Mouse (Mus musculus): ENCODE data around the gene Prrc2a. TPM values are rescaled to one million over a fixed set of nuclear protein-coding genes. Genes with fewer than 3 reads are reported as not detected.

The Prrc2a gene
- polyA plus RNA-seq, 1 experiment from 2014 or later: 147 TPM

DNA sequence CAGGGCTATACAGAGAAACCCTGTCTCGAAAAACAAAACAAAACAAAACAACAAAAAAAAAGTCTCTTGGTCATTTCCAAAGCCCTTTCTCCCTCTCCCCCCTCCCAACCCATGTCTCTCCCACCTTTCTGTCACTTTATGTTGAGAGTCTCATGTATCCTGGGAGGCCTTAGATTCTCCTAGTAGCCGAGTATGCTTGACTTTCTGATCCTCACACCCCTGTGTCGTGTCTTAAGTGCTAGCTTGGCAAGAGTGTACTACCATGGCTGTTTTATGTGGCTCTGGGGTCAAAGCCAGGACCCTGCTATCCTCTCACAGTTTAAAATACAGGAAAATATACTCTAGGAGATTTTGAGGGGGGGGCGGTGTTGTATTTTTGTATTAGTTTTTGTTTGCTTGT lies 22.6 kb upstream of the Prrc2a start:
- Histone ChIP-seq H3K4me2 (no peak overlapping the region), H3K9me3 (no peaks in the 10 kb centered on the region), H3K9ac (no peak overlapping the region), H3K4me3 (no peak overlapping the region), H3K27me3 (no peaks in the 10 kb centered on the region), H3K27ac (peak overlapping the region; percentile 14; the same call in 1 of the 2 replicates), H3K36me3 (no peaks in the 10 kb centered on the region), H3K4me1 (peaks cover 9% of the 10 kb centered on the region)
- 65% methylated on average over 4 of the region's 4 CpGs for WGBS
- no peak for ATAC-seq (ENCODE audit: insufficient number of reproducible peaks, low FRiP score, low TSS enrichment, low read depth)

DNA sequence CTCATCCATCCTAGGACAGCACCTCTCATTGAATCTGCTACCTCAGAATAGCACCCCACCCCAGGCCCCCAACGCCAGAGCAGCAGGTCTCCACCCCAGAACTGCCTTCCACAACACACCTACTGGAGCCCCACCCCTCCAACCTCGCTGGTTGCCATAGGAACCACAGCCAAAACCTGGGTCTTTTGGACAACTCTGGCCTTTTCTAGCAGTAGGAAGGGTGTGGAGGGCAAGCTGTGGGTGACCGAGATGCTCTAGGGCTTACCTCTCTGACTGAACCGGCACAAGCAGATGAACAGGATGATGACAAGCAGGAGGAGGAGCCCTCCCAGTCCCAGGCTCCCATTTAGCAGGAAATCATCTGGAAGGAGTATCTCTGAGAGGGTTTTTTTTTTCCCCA lies 22.0 kb upstream of the Prrc2a start:
- peak overlapping the region; percentile 42 for H3K4me3 ChIP-seq
- no peaks in the 10 kb centered on the region for H3K27me3 ChIP-seq
- H3K4me2 ChIP-seq: peak overlapping the region; percentile 53
- no peak overlapping the region for H3K9ac ChIP-seq
- peaks cover 9% of the 10 kb centered on the region for H3K4me1 ChIP-seq
- ATAC-seq (ENCODE audit: insufficient number of reproducible peaks, low FRiP score, low TSS enrichment, low read depth): no peak
- H3K27ac ChIP-seq: peak overlapping the region; percentile 85
- WGBS: under 1% methylated on average over 4 of the region's 4 CpGs
- no peaks in the 10 kb centered on the region for H3K9me3 ChIP-seq
- H3K36me3 ChIP-seq: no peaks in the 10 kb centered on the region

DNA sequence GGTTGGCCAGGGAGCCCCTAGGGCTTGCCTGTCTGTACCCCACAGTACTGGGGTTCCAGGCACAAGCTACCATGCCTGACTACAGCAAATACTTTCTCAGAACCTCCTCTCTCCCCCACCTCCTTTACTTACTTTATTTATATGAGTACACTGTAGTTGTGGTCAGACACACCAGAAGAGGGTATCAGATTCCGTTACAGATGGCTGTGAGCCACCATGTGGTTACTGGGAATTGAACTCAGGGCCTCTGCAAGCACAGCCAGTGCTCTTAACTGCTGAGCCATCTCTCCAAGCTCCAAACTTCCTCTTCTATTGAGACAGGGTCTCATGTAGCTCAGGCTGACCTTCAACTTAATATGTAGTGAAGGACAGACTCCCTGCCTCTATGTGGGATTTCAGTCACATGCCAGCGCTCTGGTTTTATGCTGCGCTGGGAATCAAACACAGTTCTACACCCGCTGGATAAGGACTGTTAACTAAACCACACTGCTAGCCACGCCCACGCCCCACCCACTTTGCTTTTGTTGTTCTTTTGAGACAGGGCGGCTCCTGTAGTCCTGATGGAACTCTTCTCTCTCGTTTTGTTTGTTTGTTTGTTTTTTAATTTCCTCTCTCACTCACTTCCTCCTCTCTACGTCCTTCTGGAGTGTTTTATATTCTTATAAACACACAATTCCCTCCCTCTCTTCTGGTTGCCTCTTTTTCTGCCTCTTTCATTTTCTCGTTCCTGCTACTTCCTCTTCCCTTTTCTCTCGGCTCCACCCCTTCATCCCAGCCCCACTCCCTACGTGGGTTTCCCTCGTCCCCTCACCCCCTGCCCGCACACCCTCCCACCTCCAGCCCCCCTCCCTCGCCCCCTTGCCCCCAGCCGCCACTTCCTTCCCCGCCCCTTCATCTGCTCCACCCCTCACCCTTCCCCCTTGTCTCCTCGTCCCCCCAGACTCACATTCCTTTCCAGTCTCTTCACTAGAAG lies 21.2 kb upstream of the Prrc2a start:
- ATAC-seq (ENCODE audit: insufficient number of reproducible peaks, low FRiP score, low TSS enrichment, low read depth): peak; percentile 53; the same call in 1 of the 2 replicates
- Histone ChIP-seq H3K27me3 (no peaks in the 10 kb centered on the region), H3K4me1 (peaks cover 9% of the 10 kb centered on the region), H3K9me3 (no peaks in the 10 kb centered on the region), H3K4me2 (peak overlapping the region; percentile 53), H3K27ac (peak overlapping the region; percentile 85), H3K9ac (peak overlapping the region; percentile 7; the same call in 1 of the 2 replicates), H3K36me3 (no peaks in the 10 kb centered on the region), H3K4me3 (peak overlapping the region; percentile 42)
- 2% methylated on average over 16 of the region's 18 CpGs for WGBS

- Histone ChIP-seq H3K9ac (no peak overlapping the region), H3K27ac (no peak overlapping the region), H3K4me2 (no peak overlapping the region), H3K27me3 (no peaks in the 10 kb centered on the region), H3K4me3 (no peak overlapping the region), H3K9me3 (no peaks in the 10 kb centered on the region), H3K36me3 (no peaks in the 10 kb centered on the region), H3K4me1 (no peaks in the 10 kb centered on the region)
- no peak for ATAC-seq (ENCODE audit: insufficient number of reproducible peaks, low FRiP score, low TSS enrichment, low read depth)
- 85% methylated on average over 5 of the region's 5 CpGs for WGBS
These were observed 15.4 kb upstream of the Prrc2a start for GRCm38 (mm10) chr17:35180093-35180492.

- Histone ChIP-seq H3K9me3 (no peaks in the 10 kb centered on the region), H3K4me1 (0 out of 2 replicates have a peak, but pooled peaks cover 9% of the 10 kb centered on the region), H3K4me2 (no peak overlapping the region), H3K4me3 (no peak overlapping the region), H3K27me3 (no peaks in the 10 kb centered on the region), H3K9ac (no peak overlapping the region), H3K36me3 (no peaks in the 10 kb centered on the region), H3K27ac (no peak overlapping the region)
- WGBS: 6% methylated on average over 5 of the region's 5 CpGs
- ATAC-seq (ENCODE audit: insufficient number of reproducible peaks, low FRiP score, low TSS enrichment, low read depth): no peak; the same call in 1 of the 2 replicates
These were observed 13.8 kb upstream of the Prrc2a start for GRCm38 (mm10) chr17:35178528-35178927.

DNA sequence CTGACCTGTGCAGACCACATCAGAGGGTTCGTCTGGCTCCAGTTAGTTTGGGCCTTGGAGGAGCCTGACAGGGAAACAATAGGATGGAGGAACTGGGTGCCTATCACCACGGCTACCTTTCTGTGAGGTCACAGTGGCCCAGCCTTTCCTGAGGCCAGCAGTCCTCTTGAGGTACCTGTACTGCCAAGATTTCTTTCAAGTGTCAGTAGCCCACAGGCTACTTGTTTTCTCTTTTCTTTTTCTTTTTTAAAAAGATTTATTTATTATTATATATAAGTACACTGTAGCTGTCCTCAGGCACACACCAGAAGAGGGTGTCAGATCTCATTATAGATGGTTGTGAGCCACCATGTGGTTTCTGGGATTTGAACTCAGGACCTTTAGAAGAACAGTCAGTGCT lies 11.3 kb upstream of the Prrc2a start, which contains the start of gene Aif1:
Gene Aif1 (minus strand): TSS at position 101 of the 400 bp plus-strand sequence.
- no peaks in the 10 kb centered on the region for H3K27me3 ChIP-seq
- no peak within 1 kb of the TSS for H3K9ac ChIP-seq
- H3K36me3 ChIP-seq: no peaks in the 10 kb centered on the region
- H3K27ac ChIP-seq: no peak within 1 kb of the TSS
- ATAC-seq (ENCODE audit: insufficient number of reproducible peaks, low FRiP score, low TSS enrichment, low read depth): no peak
- 71% methylated on average over 2 of the region's 2 CpGs for WGBS
- H3K4me1 ChIP-seq: 0 out of 2 replicates have a peak, but pooled peaks cover 11% of the 10 kb centered on the region
- H3K4me3 ChIP-seq: no peak within 1 kb of the TSS
- H3K9me3 ChIP-seq: no peaks in the 10 kb centered on the region
- H3K4me2 ChIP-seq: no peak within 1 kb of the TSS

- Histone ChIP-seq H3K9ac (no peak overlapping the region), H3K4me2 (no peak overlapping the region), H3K36me3 (no peaks in the 10 kb centered on the region), H3K9me3 (no peaks in the 10 kb centered on the region), H3K27ac (no peak overlapping the region), H3K27me3 (no peaks in the 10 kb centered on the region), H3K4me1 (0 out of 2 replicates have a peak, but pooled peaks cover 11% of the 10 kb centered on the region), H3K4me3 (no peak overlapping the region)
- no peak for ATAC-seq (ENCODE audit: insufficient number of reproducible peaks, low FRiP score, low TSS enrichment, low read depth)
- 77% methylated on average over 6 of the region's 6 CpGs for WGBS
These were observed 10.7 kb upstream of the Prrc2a start for GRCm38 (mm10) chr17:35175382-35175781.

DNA sequence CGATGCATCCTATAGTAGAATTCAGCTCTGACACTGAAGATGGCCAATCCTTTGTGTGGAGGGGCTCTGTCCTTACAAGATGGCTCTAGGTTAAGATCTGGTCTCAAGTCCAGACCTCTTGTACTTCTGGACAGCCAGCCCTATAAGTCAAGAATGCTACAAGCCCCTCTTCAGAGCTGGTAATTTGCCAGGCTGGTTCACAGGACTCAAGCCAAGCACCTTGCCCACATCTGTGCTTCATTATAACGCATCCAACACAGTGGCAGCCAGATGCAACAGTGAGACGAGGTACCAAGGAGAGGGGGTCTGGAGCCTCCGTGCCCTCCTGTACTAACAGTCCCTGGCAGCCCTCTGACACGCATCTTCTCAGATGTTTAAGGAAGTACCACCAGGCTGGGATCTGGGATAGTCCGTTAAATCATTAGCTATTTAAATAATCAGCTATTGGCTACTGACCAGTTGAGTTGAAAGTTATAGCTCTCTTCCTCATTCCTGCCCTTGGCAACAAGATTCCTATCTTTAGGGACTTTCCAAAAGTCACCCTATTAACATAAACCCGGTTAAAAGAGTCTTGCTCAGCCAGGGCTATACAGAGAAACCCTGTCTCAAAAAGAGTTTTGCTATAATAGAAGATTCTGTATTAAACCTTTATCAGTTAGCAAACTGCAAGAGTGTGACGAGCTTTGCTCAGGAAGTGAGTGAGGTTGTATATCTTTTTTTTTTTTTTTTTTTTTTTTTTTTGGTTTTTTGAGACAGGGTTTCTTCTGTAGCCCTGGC lies 9.7 kb upstream of the Prrc2a start:
- Histone ChIP-seq H3K4me1 (0 out of 2 replicates have a peak, but pooled peaks cover 11% of the 10 kb centered on the region), H3K27me3 (no peaks in the 10 kb centered on the region), H3K9ac (no peak overlapping the region), H3K4me3 (no peak overlapping the region), H3K4me2 (no peak overlapping the region), H3K27ac (peak overlapping the region; percentile 18; the same call in 1 of the 2 replicates), H3K36me3 (no peaks in the 10 kb centered on the region), H3K9me3 (no peaks in the 10 kb centered on the region)
- WGBS: 30% methylated on average over 8 of the region's 8 CpGs
- ATAC-seq (ENCODE audit: insufficient number of reproducible peaks, low FRiP score, low TSS enrichment, low read depth): no peak

DNA sequence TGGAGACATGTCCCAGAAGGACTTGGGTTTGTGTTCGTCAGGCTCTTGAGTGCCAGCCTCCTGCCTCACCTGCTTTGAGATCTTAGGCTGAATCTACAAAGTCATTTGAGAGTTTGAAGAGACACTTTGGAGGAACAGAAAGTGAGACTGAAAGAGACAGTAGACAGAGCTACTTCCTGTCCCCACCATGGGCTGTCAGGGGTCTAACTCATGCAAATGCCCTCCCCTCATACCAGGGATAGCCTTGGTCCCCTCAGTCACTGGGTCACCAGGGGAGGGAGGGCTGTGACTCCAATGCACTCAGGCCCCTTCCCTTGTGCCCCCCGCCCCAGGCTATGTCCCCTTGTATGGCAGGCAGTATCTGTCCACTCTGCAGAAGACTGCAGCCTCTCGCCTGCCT lies 8.6 kb upstream of the Prrc2a start:
- H3K36me3 ChIP-seq: no peaks in the 10 kb centered on the region
- H3K4me1 ChIP-seq: 0 out of 2 replicates have a peak, but pooled peaks cover 11% of the 10 kb centered on the region
- H3K27ac ChIP-seq: peak overlapping the region; percentile 18; the same call in 1 of the 2 replicates
- no peak overlapping the region for H3K4me2 ChIP-seq
- no peak overlapping the region for H3K9ac ChIP-seq
- ATAC-seq (ENCODE audit: insufficient number of reproducible peaks, low FRiP score, low TSS enrichment, low read depth): no peak
- H3K9me3 ChIP-seq: no peaks in the 10 kb centered on the region
- no peak overlapping the region for H3K4me3 ChIP-seq
- no peaks in the 10 kb centered on the region for H3K27me3 ChIP-seq
- 61% methylated on average over 3 of the region's 3 CpGs for WGBS

- ATAC-seq (ENCODE audit: insufficient number of reproducible peaks, low FRiP score, low TSS enrichment, low read depth): no peak
These were observed 7.9 kb upstream of the Prrc2a start for GRCm38 (mm10) chr17:35172445-35173234.

More at GRCm38 (mm10) chr17:35172445-35173234, 7.9 kb upstream of the Prrc2a start:
- peak overlapping the region; percentile 33; the same call in 1 of the 2 replicates for H3K27ac ChIP-seq
- no peaks in the 10 kb centered on the region for H3K36me3 ChIP-seq
- H3K9me3 ChIP-seq: no peaks in the 10 kb centered on the region
- H3K9ac ChIP-seq: no peak overlapping the region
- 61% methylated on average over 11 of the region's 11 CpGs for WGBS
- no peak overlapping the region for H3K4me2 ChIP-seq
- H3K27me3 ChIP-seq: no peaks in the 10 kb centered on the region
- no peak overlapping the region for H3K4me3 ChIP-seq
- H3K4me1 ChIP-seq: 0 out of 2 replicates have a peak, but pooled peaks cover 11% of the 10 kb centered on the region
